Mouse (Mus musculus) heart, embryonic 14.5 days (tissue): ENCODE data around the gene Stxbp6. TPM values are rescaled to one million over a fixed set of nuclear protein-coding genes. Genes with fewer than 3 reads are reported as not detected.

ENCODE experiments used
- ATAC-seq: fragments of 200-750 bp; cut with Nextera tagmentation; 2 replicates; pipeline ENCODE4 v1.8.0; 2017; ENCODE audit warnings: low read depth, moderate TSS enrichment; ENCODE audit not compliant: insufficient number of reproducible peaks, insufficient read depth, low FRiP score
- H3K27ac ChIP-seq, 2 experiments: fragments of 200-500 bp in 1 of 2; fragments of 300-500 bp in 1 of 2; sonication (generic) in 1 of 2; replicated peaks in 1 of 2; 2 replicates each; pipeline ENCODE4 v1.5.1; 2012 to 2014; ENCODE audit warnings: low read depth in 2 of 2, low read length in 2 of 2, control low read depth in 1 of 2, mild to moderate bottlenecking in 1 of 2, mixed read lengths in 1 of 2; ENCODE audit not compliant: control insufficient read depth in 1 of 2, insufficient read depth in 1 of 2
- H3K27me3 ChIP-seq: fragments of 300-500 bp; sonication (generic); 2 replicates; pipeline ENCODE4 v1.6.1; 2014; ENCODE audit warnings: mild to moderate bottlenecking, low read length, control low read depth; ENCODE audit not compliant: control insufficient read depth, insufficient read depth
- H3K36me3 ChIP-seq: fragments of 300-500 bp; sonication (generic); 2 replicates; pipeline ENCODE4 v1.6.1; 2014; ENCODE audit warnings: mild to moderate bottlenecking, control low read depth, low read length, mixed read lengths; ENCODE audit not compliant: control insufficient read depth, insufficient read depth
- H3K4me1 ChIP-seq, 2 experiments: fragments of 200-500 bp in 1 of 2; fragments of 300-500 bp in 1 of 2; sonication (generic) in 1 of 2; 2 replicates each; pipeline ENCODE4 v1.6.1; 2012 to 2014; ENCODE audit warnings: low read length in 2 of 2, control low read depth in 1 of 2, mixed read lengths in 1 of 2; ENCODE audit not compliant: control insufficient read depth in 2 of 2, insufficient read depth in 2 of 2
- H3K4me2 ChIP-seq: fragments of 300-500 bp; sonication (generic); 2 replicates; pipeline ENCODE4 v1.6.1; 2014; ENCODE audit warnings: mild to moderate bottlenecking, low read length
- H3K4me3 ChIP-seq, 2 experiments: fragments of 200-500 bp in 1 of 2; fragments of 300-500 bp in 1 of 2; sonication (generic) in 1 of 2; 2 replicates each; pipeline ENCODE4 v1.5.1; 2012 to 2014; ENCODE audit warnings: low read length in 2 of 2, mild to moderate bottlenecking in 2 of 2, control low read depth in 1 of 2, low read depth in 1 of 2, moderate library complexity in 1 of 2; ENCODE audit not compliant: control insufficient read depth in 1 of 2, insufficient read depth in 1 of 2
- H3K9ac ChIP-seq: fragments of 300-500 bp; sonication (generic); 2 replicates; pipeline ENCODE4 v1.6.1; 2014; ENCODE audit warnings: mild to moderate bottlenecking, low read length
- H3K9me3 ChIP-seq: fragments of 300-500 bp; sonication (generic); 2 replicates; pipeline ENCODE4 v1.6.1; 2016; ENCODE audit warnings: low read length, control low read depth; ENCODE audit not compliant: control insufficient read depth
- WGBS: fragments of 180-500 bp; shearing (Covaris S2); extraction: QIAGEN DNeasy Blood & Tissue Kit; methylation state at CpG from one replicate; pipeline ENCODE4 v1.1.7; 2014; 5-methylcytosine and 5-hydroxymethylcytosine counted together
- polyA plus RNA-seq: library from polyadenylated mRNA; unstranded; fragments of >200 nt; fragmentation: Nextera tagmentation; extraction: Ambion mirVana; gene quantifications from 2 replicates; pipeline ENCODE4 v1.2.1, GENCODE M21; 2014

Gene Stxbp6
- polyA plus RNA-seq, 1 experiment from 2014 or later: 15.5 TPM

DNA sequence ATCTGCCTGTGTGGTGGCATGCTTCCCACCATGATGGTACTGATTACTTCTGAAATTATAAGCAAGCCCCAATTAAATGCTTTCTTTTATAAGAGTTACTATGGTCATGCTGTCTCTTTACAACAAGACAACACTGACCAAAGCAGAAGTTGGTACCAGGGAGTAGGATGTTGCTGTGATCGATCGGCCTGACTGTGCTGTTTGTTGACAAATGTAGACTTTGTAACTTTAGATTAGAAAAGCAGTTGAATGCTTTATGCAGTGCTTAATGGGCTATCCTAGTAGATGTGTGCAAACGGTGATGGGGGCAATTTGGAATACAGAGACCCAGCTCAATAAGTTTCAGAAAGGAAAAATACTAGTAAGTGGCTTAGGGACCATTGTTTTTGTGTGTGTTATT lies 77.6 kb downstream of the Stxbp6 start:
- H3K27me3 ChIP-seq: no peaks in the 10 kb centered on the region
- WGBS: 89% methylated on average over 3 of the region's 3 CpGs
- H3K9ac ChIP-seq: no peak overlapping the region
- H3K36me3 ChIP-seq: no peaks in the 10 kb centered on the region
- no peak for ATAC-seq
- no peaks in the 10 kb centered on the region for H3K9me3 ChIP-seq
- no peak overlapping the region for H3K4me3 ChIP-seq
- H3K4me1 ChIP-seq: peaks cover 2 to 3% of the 10 kb centered on the region in 2 experiments; a peak in 3 of 4 replicates
- H3K27ac ChIP-seq: no peak overlapping the region
- no peak overlapping the region for H3K4me2 ChIP-seq

DNA sequence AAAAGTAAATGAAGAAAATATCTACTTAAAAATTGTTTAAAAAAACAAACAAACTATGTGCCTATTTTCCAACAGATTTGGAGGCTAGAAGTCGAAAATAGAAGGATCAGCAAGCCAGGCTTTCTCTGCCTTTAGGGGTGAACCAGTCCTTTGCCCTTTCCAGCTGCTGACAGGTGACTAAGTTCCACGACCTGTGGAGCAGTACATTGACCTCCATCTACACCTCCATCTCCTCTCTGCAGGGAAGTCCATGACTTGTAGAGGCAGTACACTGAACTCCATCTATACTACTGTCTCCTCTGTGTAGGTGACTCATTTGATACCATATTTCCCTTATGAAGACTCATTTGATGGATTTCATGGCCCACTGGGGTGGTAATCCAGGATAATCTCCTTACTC lies 78.2 kb downstream of the Stxbp6 start:
- no peaks in the 10 kb centered on the region for H3K27me3 ChIP-seq
- ATAC-seq: no peak
- 67% methylated on average over 2 of the region's 2 CpGs for WGBS
- peaks cover 2 to 6% of the 10 kb centered on the region in 2 experiments; a peak in 3 of 4 replicates for H3K4me1 ChIP-seq
- no peak overlapping the region for H3K4me3 ChIP-seq
- H3K36me3 ChIP-seq: no peaks in the 10 kb centered on the region
- no peaks in the 10 kb centered on the region for H3K9me3 ChIP-seq
- H3K27ac ChIP-seq: no peak overlapping the region
- H3K4me2 ChIP-seq: no peak overlapping the region
- no peak overlapping the region for H3K9ac ChIP-seq

DNA sequence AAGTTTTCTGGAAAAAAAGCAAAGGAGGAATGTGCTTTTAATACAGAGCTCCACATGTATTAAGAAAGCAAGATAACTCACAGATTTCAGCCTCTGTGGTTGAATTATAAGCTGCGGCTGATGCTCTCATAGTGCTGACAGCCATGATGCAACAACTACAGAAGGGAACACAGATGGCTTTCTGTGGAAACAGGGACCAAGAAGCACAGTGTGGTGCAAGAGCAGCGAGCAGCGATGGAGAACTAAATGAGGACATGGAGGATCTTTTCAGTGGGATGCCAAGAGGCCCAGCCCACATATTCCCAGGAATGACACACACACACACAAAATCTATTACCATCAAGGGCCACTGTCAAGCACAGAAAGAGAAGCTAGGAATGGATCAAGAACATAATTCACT lies 81.1 kb downstream of the Stxbp6 start:
- Histone ChIP-seq H3K9ac (no peak overlapping the region), H3K4me3 (no peak overlapping the region), H3K4me2 (no peak overlapping the region), H3K9me3 (no peaks in the 10 kb centered on the region), H3K36me3 (no peaks in the 10 kb centered on the region), H3K27ac (peak overlapping the region in 1 of 2 experiments; percentile 40; a peak in 1 of 4 replicates), H3K27me3 (no peaks in the 10 kb centered on the region), H3K4me1 (peaks cover 9 to 15% of the 10 kb centered on the region in 2 experiments)
- ATAC-seq: no peak
- 43% methylated on average over 3 of the region's 3 CpGs for WGBS

DNA sequence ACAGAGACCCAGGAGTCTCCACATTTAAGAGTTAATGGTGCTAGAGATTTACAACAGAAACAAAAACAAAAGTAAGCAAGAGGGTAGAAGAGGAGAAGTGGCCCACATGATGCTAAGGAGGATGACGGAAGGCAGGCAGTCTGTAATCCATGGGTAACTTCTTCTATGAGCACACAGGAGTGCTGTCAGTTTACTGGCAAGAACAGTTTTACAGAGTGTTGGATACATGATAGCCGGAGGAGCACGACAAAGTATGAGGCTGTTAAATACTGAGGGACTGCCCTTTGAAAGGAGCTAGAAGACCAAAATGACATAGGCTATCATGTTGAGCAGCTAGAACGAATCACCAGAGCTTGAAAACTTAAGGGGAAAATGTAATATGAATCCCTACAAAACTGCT lies 81.7 kb downstream of the Stxbp6 start:
- Histone ChIP-seq H3K27me3 (no peaks in the 10 kb centered on the region), H3K36me3 (no peaks in the 10 kb centered on the region), H3K4me2 (no peak overlapping the region), H3K4me1 (peaks cover 9 to 15% of the 10 kb centered on the region in 2 experiments), H3K9me3 (no peaks in the 10 kb centered on the region), H3K27ac (peak overlapping the region in 1 of 2 experiments; percentile 40; a peak in 2 of 4 replicates), H3K4me3 (no peak overlapping the region), H3K9ac (no peak overlapping the region)
- ATAC-seq: no peak
- WGBS: 54% methylated on average over 4 of the region's 4 CpGs

DNA sequence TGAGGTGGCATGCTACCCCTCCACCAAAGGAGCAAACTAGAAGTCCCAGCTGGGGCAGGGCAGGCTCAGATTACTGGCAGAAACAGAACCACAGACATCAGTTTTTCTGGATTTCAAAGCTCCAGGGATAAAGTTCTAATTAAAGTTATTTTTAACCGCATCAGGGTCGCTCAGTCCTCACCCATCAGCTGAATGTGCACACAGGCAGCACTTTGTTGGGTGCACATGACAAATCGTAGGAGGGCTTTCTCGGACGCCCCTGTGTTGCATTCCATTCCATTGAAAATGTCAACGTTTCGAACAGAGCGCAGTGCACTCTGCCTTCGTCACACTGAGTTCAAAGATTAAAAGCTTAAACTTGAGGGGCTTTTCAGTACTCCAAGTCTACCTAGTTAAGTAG lies 84.1 kb downstream of the Stxbp6 start:
- H3K27ac ChIP-seq: peak overlapping the region; percentile 57 to 68
- H3K36me3 ChIP-seq: no peaks in the 10 kb centered on the region
- no peak for ATAC-seq
- H3K4me1 ChIP-seq: peaks cover 9 to 15% of the 10 kb centered on the region in 2 experiments
- H3K9ac ChIP-seq: peak overlapping the region; percentile 11; the same call in 1 of the 2 replicates
- WGBS: 22% methylated on average over 9 of the region's 9 CpGs
- no peak overlapping the region for H3K4me3 ChIP-seq
- H3K4me2 ChIP-seq: peak overlapping the region; percentile 31; the same call in 1 of the 2 replicates
- no peaks in the 10 kb centered on the region for H3K9me3 ChIP-seq
- no peaks in the 10 kb centered on the region for H3K27me3 ChIP-seq

DNA sequence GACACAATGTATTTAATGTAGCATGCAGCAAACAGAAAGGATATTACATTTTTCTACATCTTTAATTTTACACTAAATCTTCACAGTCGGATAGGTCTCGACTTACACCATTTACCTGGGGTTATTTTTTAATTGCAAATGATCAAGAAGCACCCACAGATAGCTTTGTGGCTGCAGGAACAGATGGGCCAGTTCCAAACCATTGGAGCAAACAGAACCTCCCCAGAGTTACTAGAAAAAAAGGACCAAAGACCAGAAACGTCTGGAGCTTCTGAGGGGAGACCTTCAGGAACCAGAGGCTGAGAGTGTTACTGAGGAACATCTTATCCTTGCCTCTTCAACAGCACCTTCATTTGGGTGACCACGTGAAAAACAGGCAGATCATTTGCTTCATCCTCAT lies 85.5 kb downstream of the Stxbp6 start:
- Histone ChIP-seq H3K27ac (no peak overlapping the region), H3K9me3 (no peaks in the 10 kb centered on the region), H3K4me3 (no peak overlapping the region), H3K4me1 (peaks cover 9 to 15% of the 10 kb centered on the region in 2 experiments), H3K36me3 (no peaks in the 10 kb centered on the region), H3K9ac (no peak overlapping the region), H3K27me3 (no peaks in the 10 kb centered on the region), H3K4me2 (no peak overlapping the region)
- ATAC-seq: no peak
- 89% methylated on average over 4 of the region's 4 CpGs for WGBS

DNA sequence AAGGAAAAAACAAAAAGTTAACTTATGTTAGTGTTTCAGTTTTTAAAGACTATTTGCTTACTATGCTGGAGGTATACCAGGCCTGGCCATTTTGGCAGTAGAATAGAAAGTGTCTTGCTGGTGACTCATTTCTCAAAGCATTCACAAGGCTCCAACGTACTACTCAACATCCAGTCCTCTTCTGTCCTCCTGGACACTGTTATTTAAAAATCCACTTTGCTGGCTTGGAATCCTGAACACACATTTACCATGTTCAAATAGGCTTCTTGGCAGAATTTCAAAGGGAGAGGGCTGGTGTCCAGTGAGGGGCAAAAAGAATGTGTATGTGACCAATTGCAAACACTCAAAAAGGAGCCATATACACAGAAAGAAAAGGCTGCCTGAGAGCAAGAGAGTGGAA lies 86.7 kb downstream of the Stxbp6 start:
- Histone ChIP-seq H3K27me3 (no peaks in the 10 kb centered on the region), H3K36me3 (no peaks in the 10 kb centered on the region), H3K4me3 (no peak overlapping the region), H3K4me1 (peaks cover 7 to 15% of the 10 kb centered on the region in 2 experiments), H3K9me3 (no peaks in the 10 kb centered on the region), H3K4me2 (no peak overlapping the region), H3K9ac (no peak overlapping the region), H3K27ac (no peak overlapping the region; a peak in 1 of 4 replicates)
- 26% methylated on average over 1 of the region's 1 CpGs for WGBS
- ATAC-seq: no peak

DNA sequence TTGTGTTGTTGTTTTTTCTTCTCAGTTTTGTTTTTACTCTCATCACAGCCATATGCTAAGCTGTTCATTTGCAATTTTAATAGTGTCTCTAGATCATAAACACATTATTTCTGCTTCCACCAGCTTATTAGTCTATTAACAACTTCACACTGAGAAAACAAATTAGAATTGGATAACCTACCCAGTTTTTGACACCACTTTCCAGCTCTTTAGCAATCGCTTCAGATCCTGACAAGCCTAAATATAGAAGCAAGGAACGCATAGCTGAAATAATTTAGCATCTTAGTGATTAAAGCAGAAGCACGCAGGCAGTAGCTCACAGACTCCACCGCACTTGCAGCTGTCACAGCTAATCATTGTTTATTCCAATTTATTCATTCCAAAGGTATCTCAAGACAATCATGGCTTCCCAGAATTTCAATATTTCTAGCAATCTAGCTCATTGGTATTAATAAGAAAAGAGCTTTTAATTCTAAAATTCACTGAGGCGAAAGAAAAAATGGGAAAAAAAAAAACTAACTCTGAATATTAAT lies 95.1 kb downstream of the Stxbp6 start:
- Histone ChIP-seq H3K36me3 (no peaks in the 10 kb centered on the region), H3K9me3 (no peaks in the 10 kb centered on the region), H3K4me2 (peak overlapping the region; percentile 28), H3K4me1 (peaks cover 2 to 28% of the 10 kb centered on the region in 2 experiments), H3K4me3 (no peak overlapping the region), H3K27me3 (no peaks in the 10 kb centered on the region), H3K27ac (peak overlapping the region in 1 of 2 experiments; percentile 84; a peak in 3 of 4 replicates), H3K9ac (no peak overlapping the region)
- no peak for ATAC-seq
- WGBS: 28% methylated on average over 5 of the region's 5 CpGs
